7 mouse cellular contexts compared by ENCODE assay signal in genomic region chr3:109366411-109366851, GRCm38 (mm10). TPM values are rescaled to one million over a fixed set of nuclear protein-coding genes. Genes with fewer than 3 reads are reported as not detected.
DNase-seq lines count a peak whose midpoint lies in the region; ATAC-seq and TF ChIP-seq lines count a peak whose summit lies in the region.

No protein-coding gene starts in this region.

- H3K4me3 ChIP-seq in kidney, postnatal 0 days (replicated peaks; ENCODE audit: low read depth, low read length): no peak overlapping the region
- H3K4me3 ChIP-seq in midbrain, embryonic 15.5 days: no peak overlapping the region

- peak; percentile 8 for DNase-seq in kidney, postnatal 0 days (ENCODE audit: low spot score)
- DNase-seq in kidney, adult 18-20 months: no peak
- DNase-seq in urinary bladder, postnatal 4 days (ENCODE audit: low spot score in 2 of 2): peak; percentile 29 to 67
- DNase-seq in urinary bladder, postnatal 25 days (ENCODE audit: low spot score): no peak
- DNase-seq in gastrocnemius, postnatal 25 days: peak; percentile 29

- H3K4me1 ChIP-seq in kidney, postnatal 0 days (replicated peaks; ENCODE audit: insufficient read depth, low read length): 0 out of 2 replicates have a peak, but pooled peaks cover 3% of the 10 kb centered on the region
- H3K4me1 ChIP-seq in midbrain, embryonic 15.5 days: peaks cover 7% of the 10 kb centered on the region; the same call in 1 of the 2 replicates

- WGBS in kidney, postnatal 0 days: 40% methylated on average over 7 of the region's 7 CpGs
- WGBS in midbrain, embryonic 15.5 days: 31% methylated on average over 7 of the region's 7 CpGs

- H3K27ac ChIP-seq in kidney, postnatal 0 days: no peak overlapping the region
- H3K27ac ChIP-seq in midbrain, embryonic 15.5 days: no peak overlapping the region

- TF ChIP-seq CTCF in kidney, postnatal 0 days (IDR thresholded peaks at IDR 0.05; ENCODE audit: low read depth): no peak

- no peak overlapping the region for H3K4me2 ChIP-seq in kidney, postnatal 0 days (ENCODE audit: low read length)
- H3K4me2 ChIP-seq in midbrain, embryonic 15.5 days: no peak overlapping the region

- no peak for ATAC-seq in kidney, postnatal 0 days (replicated peaks; ENCODE audit: low FRiP score, low read depth)
- peak; percentile 72 for ATAC-seq in midbrain, embryonic 15.5 days (replicated peaks)
- ATAC-seq in monocyte, adult 5-6 weeks (replicated peaks; ENCODE audit: insufficient number of reproducible peaks, low FRiP score, low TSS enrichment, poor library complexity, severe bottlenecking): no peak

- no peak overlapping the region for H3K9ac ChIP-seq in kidney, postnatal 0 days (ENCODE audit: low read depth, low read length)
- no peak overlapping the region for H3K9ac ChIP-seq in midbrain, embryonic 15.5 days

- no peaks in the 10 kb centered on the region for H3K9me3 ChIP-seq in kidney, postnatal 0 days (replicated peaks; ENCODE audit: low read length)
- no peaks in the 10 kb centered on the region for H3K9me3 ChIP-seq in midbrain, embryonic 15.5 days

- no peaks in the 10 kb centered on the region for H3K27me3 ChIP-seq in kidney, postnatal 0 days (ENCODE audit: insufficient read depth, low read length)
- no peaks in the 10 kb centered on the region for H3K27me3 ChIP-seq in midbrain, embryonic 15.5 days (replicated peaks)

- no peaks in the 10 kb centered on the region for H3K36me3 ChIP-seq in kidney, postnatal 0 days (ENCODE audit: insufficient read depth, low read length)
- no peaks in the 10 kb centered on the region for H3K36me3 ChIP-seq in midbrain, embryonic 15.5 days (replicated peaks)

RNA-seq across cellular contexts. Expression of gene Vav3, which starts 26.0 kb away (rescaled TPM):
- 28.0 and 28.3 TPM in 2 replicates for polyA plus RNA-seq in kidney, postnatal 0 days (2015; fragmentation: Nextera tagmentation; extraction: Ambion mirVana)
- total RNA-seq in gastrocnemius, postnatal 25 days (2021): 1 to 10 TPM; 2.2 to 3.7 TPM
- polyA plus RNA-seq in midbrain, embryonic 15.5 days (2015; fragmentation: Nextera tagmentation; extraction: Ambion mirVana): 24.3 and 25.4 TPM in 2 replicates
- total RNA-seq in monocyte, adult 5-6 weeks (2017): 78.0 to 89.2 TPM (median 78.1 TPM) in 3 replicates

Comparison
In these comparisons a context has a peak if more than half of its experiments do, and no peak if none do; other contexts are left out.
1. DNase-seq: peak in kidney, postnatal 0 days (single experiment), urinary bladder, postnatal 4 days (2 of 2) and gastrocnemius, postnatal 25 days (single experiment); none in kidney, adult 18-20 months (single experiment) and urinary bladder, postnatal 25 days (single experiment).
2. RNA of gene Vav3, which starts 26.0 kb away (total RNA-seq): 78.0 to 89.2 TPM in monocyte, adult 5-6 weeks; 2.2 to 3.7 TPM in gastrocnemius, postnatal 25 days; every median in the first group is over 10 times any median in the second.